Comparison of ENCODE assay signal across 11 mouse cellular contexts in the genomic region with DNA sequence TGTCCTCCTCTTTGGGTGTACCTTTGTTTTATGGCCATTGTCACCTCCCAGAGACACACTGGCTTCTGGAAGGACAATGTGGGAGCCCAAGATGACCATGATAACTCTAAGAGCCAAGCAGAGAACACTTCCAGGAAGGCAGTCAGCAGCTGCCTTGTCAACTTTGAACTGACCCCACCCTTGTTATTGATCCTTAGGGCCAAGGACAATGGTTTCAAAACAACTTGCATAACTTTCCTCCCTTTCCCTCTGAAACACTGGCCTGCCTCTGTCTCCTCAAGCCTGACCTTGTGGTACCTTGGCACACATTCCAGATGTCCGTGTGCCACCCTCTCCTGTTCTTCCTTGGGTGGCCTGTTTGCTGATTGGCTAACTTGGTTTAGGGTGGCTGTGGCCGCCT.
DNase-seq lines count a peak whose midpoint lies in the region; ATAC-seq and TF ChIP-seq lines count a peak whose summit lies in the region.
"Had no signal": no experiment of that assay in that cellular context is flagged by ENCODE, and none has a peak within 500 bp of the region (broad histone marks: within the 10 kb centered on the region; RNA-seq: fewer than 3 reads in every experiment).

No protein-coding gene starts in this region.

- TF ChIP-seq POLR2A in heart, adult 2 months (IDR thresholded peaks at IDR 0.05; ENCODE audit: insufficient read depth, low read depth, low read length), result no peak
- no peak for TF ChIP-seq POLR2A in limb, embryonic 14.5 days (IDR thresholded peaks at IDR 0.05; ENCODE audit: borderline replicate concordance, extremely low read depth, insufficient read depth, insufficient read length)

- H3K36me3 ChIP-seq in heart, adult 2 months (ENCODE audit: control insufficient read depth, insufficient read depth, low read length), result no peaks in the 10 kb centered on the region
- no peaks in the 10 kb centered on the region for H3K36me3 ChIP-seq in limb, embryonic 14.5 days (ENCODE audit: control insufficient read depth, insufficient read depth, low read length)

- ATAC-seq in limb, embryonic 14.5 days (ENCODE audit: low FRiP score, low read depth), result no peak

- no peaks in the 10 kb centered on the region for H3K9me3 ChIP-seq in limb, embryonic 14.5 days (ENCODE audit: control insufficient read depth, low read length)

- intact Hi-C loops in heart, adult 2 months (cut with DNase I), result no loop called here

- 59% methylated on average over 2 of the region's 2 CpGs for WGBS in heart, adult 2 months
- WGBS in limb, embryonic 14.5 days, result 73% methylated on average over 2 of the region's 2 CpGs

- H3K27ac ChIP-seq in heart, adult 2 months, result peak overlapping the region; percentile 73
- peak overlapping the region; percentile 96 for H3K27ac ChIP-seq in brown adipose tissue, adult 24 weeks (replicated peaks; ENCODE audit: low read depth, low read length)
- 0 out of 2 replicates have a peak overlapping the region, but pooled peaks have one; percentile 7 for H3K27ac ChIP-seq in limb, embryonic 14.5 days (replicated peaks; ENCODE audit: low read depth, low read length)

- peak in 1 of 2 experiments; percentile 18 for DNase-seq in heart, adult 2 months
- no peak for DNase-seq in heart, postnatal 4 days
- DNase-seq in ES-CJ7 (ENCODE audit: low read depth, low spot score), result peak; percentile 4
- no peak for DNase-seq in limb, embryonic 14.5 days (ENCODE audit: low spot score)
- DNase-seq in cerebellum, adult 11 months, result no peak
- no peak for DNase-seq in ovary, postnatal 10 days (ENCODE audit: low spot score)
- DNase-seq in natural killer cell, adult 2 months (ENCODE audit: low spot score in 2 of 2), result no peak
- DNase-seq: thymus, postnatal 4 days had no signal

- H3K27me3 ChIP-seq in heart, adult 2 months (ENCODE audit: control insufficient read depth, insufficient read depth, low read length), result no peaks in the 10 kb centered on the region
- no peaks in the 10 kb centered on the region for H3K27me3 ChIP-seq in limb, embryonic 14.5 days (ENCODE audit: control insufficient read depth, insufficient read depth, low read length)

- H3K4me1 ChIP-seq in heart, adult 2 months (ENCODE audit: control insufficient read depth, insufficient read depth, low read length), result peaks cover 9% of the 10 kb centered on the region
- peaks cover 11% of the 10 kb centered on the region; the same call in 1 of the 2 replicates for H3K4me1 ChIP-seq in brown adipose tissue, adult 24 weeks (ENCODE audit: control insufficient read depth, insufficient read depth, insufficient read length, low read length)
- peaks cover 20% of the 10 kb centered on the region for H3K4me1 ChIP-seq in limb, embryonic 14.5 days (ENCODE audit: control insufficient read depth, insufficient read depth, low read length)

- 0 out of 2 replicates have a peak, but pooled peaks have one; percentile 63 for TF ChIP-seq EP300 in heart, adult 2 months (IDR thresholded peaks at IDR 0.05; ENCODE audit: insufficient read depth, low read depth, low read length)

- H3K4me3 ChIP-seq in heart, adult 2 months, result no peak overlapping the region
- H3K4me3 ChIP-seq in brown adipose tissue, adult 24 weeks (ENCODE audit: insufficient read depth, low read depth, low read length), result no peak overlapping the region
- H3K4me3 ChIP-seq in limb, embryonic 14.5 days (replicated peaks; ENCODE audit: low read length), result no peak overlapping the region
- H3K4me3 ChIP-seq: erythroblast, embryonic 14.5 days; megakaryocyte, embryonic 14.5 days had no signal

- TF ChIP-seq CTCF in heart, adult 2 months (IDR thresholded peaks at IDR 0.05), result no peak

- no peak overlapping the region for H3K4me2 ChIP-seq in limb, embryonic 14.5 days (replicated peaks; ENCODE audit: low read depth, low read length, severe bottlenecking)

- H3K79me2 ChIP-seq in heart, adult 2 months (replicated peaks; ENCODE audit: control insufficient read depth, insufficient read depth, low read length), result no peaks in the 10 kb centered on the region

- H3K9ac ChIP-seq in heart, adult 2 months (ENCODE audit: low read depth, low read length), result no peak overlapping the region
- no peak overlapping the region for H3K9ac ChIP-seq in limb, embryonic 14.5 days (ENCODE audit: low read depth, low read length, severe bottlenecking)

Comparison
In these comparisons a context has a peak if more than half of its experiments do, and no peak if none do; other contexts are left out.
1. H3K27ac ChIP-seq: peak in every context shown above with its lines; median percentile 96 in brown adipose tissue, adult 24 weeks; 73 in heart, adult 2 months; 7 in limb, embryonic 14.5 days.